22 mouse cellular contexts compared by ENCODE assay signal in genomic region chr6:145709956-145710720, GRCm38 (mm10). TPM values are rescaled to one million over a fixed set of nuclear protein-coding genes. Genes with fewer than 3 reads are reported as not detected.
A peak's percentile ranks its signal among the peaks of the same experiment; 100 is the strongest.
DNase-seq lines count a peak whose midpoint lies in the region; ATAC-seq and TF ChIP-seq lines count a peak whose summit lies in the region.
"Had no signal": no experiment of that assay in that cellular context is flagged by ENCODE, and none has a peak within 500 bp of the region (broad histone marks: within the 10 kb centered on the region; RNA-seq: fewer than 3 reads in every experiment).

No protein-coding gene starts in this region.

- no peak overlapping the region for H3K27ac ChIP-seq in kidney, embryonic 16.5 days (ENCODE audit: low read length)
- no peak overlapping the region; the same call in 1 of the 2 replicates for H3K27ac ChIP-seq in liver, embryonic 16.5 days (ENCODE audit: low read length)
- H3K27ac ChIP-seq in bone marrow macrophage, adult 2 months (ENCODE audit: insufficient read depth, low read depth, low read length), result peak overlapping the region; percentile 44
- no peak overlapping the region for H3K27ac ChIP-seq in forebrain, embryonic 16.5 days (ENCODE audit: low read length)
- H3K27ac ChIP-seq: embryonic facial prominence, embryonic 12.5 days; forebrain, embryonic 12.5 days; heart, adult 2 months; heart, embryonic 15.5 days had no signal

- no peaks in the 10 kb centered on the region for H3K27me3 ChIP-seq in kidney, embryonic 16.5 days (ENCODE audit: insufficient read depth, low read length)
- H3K27me3 ChIP-seq in liver, embryonic 16.5 days (ENCODE audit: control insufficient read depth, insufficient read depth, low read depth, low read length), result no peaks in the 10 kb centered on the region
- no peaks in the 10 kb centered on the region for H3K27me3 ChIP-seq in forebrain, embryonic 16.5 days (replicated peaks; ENCODE audit: control insufficient read depth, insufficient read depth, low read length)
- H3K27me3 ChIP-seq: embryonic facial prominence, embryonic 12.5 days; forebrain, embryonic 12.5 days; heart, embryonic 15.5 days had no signal

- H3K36me3 ChIP-seq in kidney, embryonic 16.5 days (ENCODE audit: insufficient read depth, low read length), result no peaks in the 10 kb centered on the region
- H3K36me3 ChIP-seq in liver, embryonic 16.5 days (ENCODE audit: control insufficient read depth, insufficient read depth), result no peaks in the 10 kb centered on the region
- no peaks in the 10 kb centered on the region for H3K36me3 ChIP-seq in forebrain, embryonic 16.5 days (ENCODE audit: control insufficient read depth, insufficient read depth)
- H3K36me3 ChIP-seq: embryonic facial prominence, embryonic 12.5 days; forebrain, embryonic 12.5 days; G1E; heart, embryonic 15.5 days had no signal

- H3K4me3 ChIP-seq in kidney, embryonic 16.5 days (ENCODE audit: low read length), result no peak overlapping the region
- H3K4me3 ChIP-seq in liver, embryonic 16.5 days (ENCODE audit: low read depth, low read length), result no peak overlapping the region
- no peak overlapping the region for H3K4me3 ChIP-seq in bone marrow macrophage, adult 2 months (ENCODE audit: insufficient read depth, low read length)
- no peak overlapping the region for H3K4me3 ChIP-seq in forebrain, embryonic 16.5 days (replicated peaks; ENCODE audit: low read length)
- H3K4me3 ChIP-seq: embryonic facial prominence, embryonic 12.5 days; forebrain, embryonic 12.5 days; heart, adult 2 months; heart, embryonic 15.5 days had no signal

- no peak for TF ChIP-seq POLR2A in bone marrow macrophage, adult 2 months (IDR thresholded peaks at IDR 0.05; ENCODE audit: borderline replicate concordance, low read depth, low read length)

- no peak overlapping the region for H3K4me2 ChIP-seq in kidney, embryonic 16.5 days (replicated peaks; ENCODE audit: low read depth, low read length)
- no peak overlapping the region for H3K4me2 ChIP-seq in liver, embryonic 16.5 days (ENCODE audit: low read depth, low read length)
- no peak overlapping the region for H3K4me2 ChIP-seq in forebrain, embryonic 16.5 days (ENCODE audit: low read length)
- H3K4me2 ChIP-seq: embryonic facial prominence, embryonic 12.5 days; forebrain, embryonic 12.5 days; heart, embryonic 11.5 days; heart, embryonic 15.5 days had no signal

- H3K4me1 ChIP-seq in kidney, embryonic 16.5 days (ENCODE audit: insufficient read depth, low read length), result peaks cover 8% of the 10 kb centered on the region
- H3K4me1 ChIP-seq in liver, embryonic 16.5 days (ENCODE audit: control insufficient read depth, low read depth, low read length), result no peaks in the 10 kb centered on the region; the same call in 1 of the 2 replicates
- H3K4me1 ChIP-seq in bone marrow macrophage, adult 2 months (ENCODE audit: control insufficient read depth, insufficient read depth, low read length), result peaks cover 24% of the 10 kb centered on the region
- H3K4me1 ChIP-seq in forebrain, embryonic 16.5 days (replicated peaks; ENCODE audit: control insufficient read depth, insufficient read depth, low read length), result no peaks in the 10 kb centered on the region; the same call in 1 of the 2 replicates
- H3K4me1 ChIP-seq: heart, embryonic 15.5 days had no signal

- H3K9me3 ChIP-seq in kidney, embryonic 16.5 days (ENCODE audit: low read length), result no peaks in the 10 kb centered on the region
- no peaks in the 10 kb centered on the region for H3K9me3 ChIP-seq in liver, embryonic 16.5 days (replicated peaks; ENCODE audit: control insufficient read depth, low read length)
- no peaks in the 10 kb centered on the region for H3K9me3 ChIP-seq in forebrain, embryonic 16.5 days (ENCODE audit: control insufficient read depth, low read length)
- H3K9me3 ChIP-seq: embryonic facial prominence, embryonic 12.5 days; forebrain, embryonic 12.5 days; heart, embryonic 15.5 days had no signal

- 89% methylated on average over 18 of the region's 18 CpGs for WGBS in kidney, embryonic 16.5 days
- 75% methylated on average over 18 of the region's 18 CpGs for WGBS in liver, embryonic 16.5 days (ENCODE audit: insufficient replicate concordance)
- WGBS in forebrain, embryonic 16.5 days, result 93% methylated on average over 18 of the region's 18 CpGs

- no peak for TF ChIP-seq CTCF in bone marrow macrophage, adult 2 months (IDR thresholded peaks at IDR 0.05; ENCODE audit: low read depth, low read length)

- peak; percentile 80 for DNase-seq in kidney, adult 11 months
- DNase-seq in liver, result no peak
- peak; percentile 73 for DNase-seq in kidney, postnatal 14 days
- DNase-seq: adrenal gland, postnatal 10 days; B cell, adult 2 months; cerebellum, adult 11-12 months; cerebellum, adult 9-10 months; forebrain, postnatal 0 days; gastrocnemius, postnatal 14 days; heart, adult 2 months; heart, postnatal 14 days had no signal

- H3K9ac ChIP-seq in kidney, embryonic 16.5 days (replicated peaks; ENCODE audit: low read length), result no peak overlapping the region
- no peak overlapping the region for H3K9ac ChIP-seq in liver, embryonic 16.5 days (ENCODE audit: low read depth, low read length)
- H3K9ac ChIP-seq in forebrain, embryonic 16.5 days (replicated peaks; ENCODE audit: low read depth, low read length), result no peak overlapping the region
- H3K9ac ChIP-seq: embryonic facial prominence, embryonic 12.5 days; forebrain, embryonic 12.5 days; forebrain, postnatal 0 days; heart, embryonic 15.5 days had no signal

- ATAC-seq in kidney, embryonic 16.5 days (ENCODE audit: low FRiP score, low TSS enrichment), result no peak
- peak; percentile 48 for ATAC-seq in liver, embryonic 16.5 days (ENCODE audit: low read depth)
- no peak for ATAC-seq in forebrain, embryonic 16.5 days
- no peak for ATAC-seq in erythroid progenitor cell, adult 5-6 weeks (replicated peaks; ENCODE audit: low FRiP score, poor library complexity, severe bottlenecking)
- ATAC-seq: CD4-positive, CD25-positive, alpha-beta regulatory T cell, adult 4 months; forebrain, postnatal 0 days had no signal

RNA-seq across cellular contexts. Expression of gene Rassf8, which starts 36.4 kb away (rescaled TPM):
- polyA plus RNA-seq in kidney, embryonic 16.5 days (2015; fragmentation: Nextera tagmentation; extraction: Ambion mirVana), result 4.6 and 5.9 TPM in 2 replicates
- polyA plus RNA-seq in liver, embryonic 16.5 days (2015; fragmentation: Nextera tagmentation; extraction: Ambion mirVana), result 1.1 and 1.6 TPM in 2 replicates
- 5.7 and 5.8 TPM in 2 replicates for polyA plus RNA-seq in bone marrow macrophage, adult 2 months (2012; ENCODE audit: insufficient read depth, insufficient read length, missing spikeins)
- polyA plus RNA-seq in forebrain, embryonic 16.5 days (2015; fragmentation: Nextera tagmentation; extraction: Ambion mirVana), result 3.4 and 4.0 TPM in 2 replicates
- total RNA-seq in erythroid progenitor cell, adult 5-6 weeks (2015; ENCODE audit: low replicate concordance), result 3.4 TPM in 1 of 2 replicates, not detected in the other
- 1.4 and 2.8 TPM in 2 replicates for total RNA-seq in erythroid progenitor cell, adult 5-6 weeks (2017; ENCODE audit: low replicate concordance)
- polyA plus RNA-seq: G1E had no signal
